Mouse (Mus musculus) ES-Bruce4 (cell line): ENCODE results near the gene Hnrnpu. TPM values are rescaled to one million over a fixed set of nuclear protein-coding genes. Genes with fewer than 3 reads are reported as not detected.
A peak's percentile ranks its signal among the peaks of the same experiment; 100 is the strongest.

Experiments used
- H3K27ac ChIP-seq: 2 replicates; pipeline ENCODE4 v1.5.1; 2012; ENCODE audit warnings: low read length, inconsistent platforms; ENCODE audit not compliant: insufficient read depth
- H3K27me3 ChIP-seq: 2 replicates; pipeline ENCODE4 v1.6.1; 2012; ENCODE audit warnings: mild to moderate bottlenecking, low read length, inconsistent platforms; ENCODE audit not compliant: control insufficient read depth, poor library complexity, insufficient read depth, severe bottlenecking
- H3K36me3 ChIP-seq: 2 replicates; pipeline ENCODE4 v1.6.1; 2012; ENCODE audit warnings: inconsistent platforms, mild to moderate bottlenecking, low read length, moderate library complexity; ENCODE audit not compliant: control insufficient read depth, poor library complexity, insufficient read depth, severe bottlenecking
- H3K4me1 ChIP-seq: one replicate; pipeline ENCODE4 v1.8.1; 2011; ENCODE audit warnings: low read length; ENCODE audit not compliant: control insufficient read depth, insufficient read depth
- H3K4me3 ChIP-seq: 2 replicates; pipeline ENCODE4 v1.5.1; 2011; ENCODE audit warnings: low read depth, mild to moderate bottlenecking, low read length
- H3K9ac ChIP-seq: 2 replicates; pipeline ENCODE4 v1.6.1; 2012; ENCODE audit warnings: low read depth, mild to moderate bottlenecking, inconsistent platforms; ENCODE audit not compliant: poor library complexity, severe bottlenecking
- H3K9me3 ChIP-seq: replicated peaks from 2 replicates; pipeline ENCODE4 v1.6.1; 2012; ENCODE audit warnings: mild to moderate bottlenecking, low read length, inconsistent platforms; ENCODE audit not compliant: control insufficient read depth, poor library complexity, insufficient read depth, severe bottlenecking
- CTCF ChIP-seq: IDR thresholded peaks from one replicate; pipeline ENCODE4 v1.8.1; 2011; ENCODE audit warnings: low read depth, low read length
- EP300 ChIP-seq: IDR thresholded peaks from 2 replicates; pipeline ENCODE4 v1.6.1; 2011; ENCODE audit warnings: low read depth, low read length; ENCODE audit not compliant: insufficient read depth
- POLR2A ChIP-seq: IDR thresholded peaks from one replicate; pipeline ENCODE4 v1.8.1; 2011; ENCODE audit warnings: low read length; ENCODE audit not compliant: insufficient read depth
- polyA plus RNA-seq: library from polyadenylated mRNA; stranded (reverse); fragments of >200 nt; gene quantifications from 2 replicates; pipeline ENCODE4 v1.2.4, GENCODE M21; 2011; ENCODE audit warnings: low read depth; ENCODE audit not compliant: missing spikeins, insufficient read depth, insufficient read length

Hnrnpu gene
- polyA plus RNA-seq, 1 experiment, result 1,155 TPM

DNA sequence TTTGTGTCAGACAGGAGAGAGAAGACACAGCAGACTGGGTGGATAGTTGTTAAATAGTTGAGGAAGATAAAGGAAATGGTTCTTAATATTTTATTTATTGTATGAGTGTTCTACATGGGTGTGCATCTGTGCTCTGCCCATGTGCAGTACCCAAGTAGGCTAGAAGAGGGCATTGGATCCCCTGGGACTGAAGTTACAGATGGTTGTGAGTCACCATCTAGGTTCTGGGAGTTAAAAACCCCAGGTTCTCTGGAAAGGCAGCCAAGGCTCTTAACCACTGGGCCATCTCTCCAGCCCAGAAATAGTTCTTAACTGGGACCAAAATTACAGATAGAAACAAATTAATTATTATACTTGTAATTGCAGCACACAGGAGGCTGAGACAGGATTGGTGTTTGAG lies 37.8 kb upstream of the Hnrnpu start:
- H3K27ac ChIP-seq, result no peak overlapping the region
- no peaks in the 10 kb centered on the region for H3K4me1 ChIP-seq
- no peaks in the 10 kb centered on the region for H3K9me3 ChIP-seq
- H3K27me3 ChIP-seq, result no peaks in the 10 kb centered on the region
- H3K9ac ChIP-seq, result no peak overlapping the region
- no peak overlapping the region for H3K4me3 ChIP-seq
- no peaks in the 10 kb centered on the region for H3K36me3 ChIP-seq
- TF ChIP-seq POLR2A (no peak), CTCF (no peak), EP300 (no peak)

DNA sequence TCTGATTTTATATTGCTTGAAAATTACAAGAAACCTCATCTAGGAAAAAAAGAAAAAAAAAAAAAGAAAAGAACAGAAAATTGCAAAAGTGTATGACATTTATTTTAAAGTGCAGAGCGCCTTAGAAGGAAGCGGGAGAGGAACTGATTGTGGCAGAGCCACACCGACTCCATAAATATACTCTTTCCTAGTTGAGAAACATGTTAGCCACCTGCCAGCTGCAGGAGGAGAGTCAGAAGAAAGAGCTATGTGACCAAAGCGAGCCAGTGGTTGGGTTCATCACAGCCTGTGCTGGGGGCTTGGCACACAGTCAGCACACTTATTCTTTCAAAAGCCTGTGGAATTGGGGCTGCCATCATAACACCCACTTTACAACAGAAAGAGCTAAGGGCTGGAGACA lies 35.1 kb upstream of the Hnrnpu start:
- no peaks in the 10 kb centered on the region for H3K4me1 ChIP-seq
- no peaks in the 10 kb centered on the region for H3K9me3 ChIP-seq
- TF ChIP-seq EP300 (no peak), POLR2A (no peak), CTCF (no peak)
- no peak overlapping the region for H3K27ac ChIP-seq
- H3K4me3 ChIP-seq, result no peak overlapping the region
- H3K27me3 ChIP-seq, result no peaks in the 10 kb centered on the region
- no peak overlapping the region for H3K9ac ChIP-seq
- no peaks in the 10 kb centered on the region for H3K36me3 ChIP-seq

GRCm38 (mm10) chr1:178369272-178369651 lies 31.7 kb upstream of the Hnrnpu start:
- TF ChIP-seq POLR2A, result no peak
- no peak for TF ChIP-seq EP300
- TF ChIP-seq CTCF, result no peak
- no peaks in the 10 kb centered on the region for H3K4me1 ChIP-seq
- no peaks in the 10 kb centered on the region for H3K9me3 ChIP-seq
- H3K36me3 ChIP-seq, result no peaks in the 10 kb centered on the region
- H3K27ac ChIP-seq, result no peak overlapping the region
- peak overlapping the region; percentile 61 for H3K9ac ChIP-seq
- no peaks in the 10 kb centered on the region for H3K27me3 ChIP-seq
- H3K4me3 ChIP-seq, result peak overlapping the region; percentile 75

DNA sequence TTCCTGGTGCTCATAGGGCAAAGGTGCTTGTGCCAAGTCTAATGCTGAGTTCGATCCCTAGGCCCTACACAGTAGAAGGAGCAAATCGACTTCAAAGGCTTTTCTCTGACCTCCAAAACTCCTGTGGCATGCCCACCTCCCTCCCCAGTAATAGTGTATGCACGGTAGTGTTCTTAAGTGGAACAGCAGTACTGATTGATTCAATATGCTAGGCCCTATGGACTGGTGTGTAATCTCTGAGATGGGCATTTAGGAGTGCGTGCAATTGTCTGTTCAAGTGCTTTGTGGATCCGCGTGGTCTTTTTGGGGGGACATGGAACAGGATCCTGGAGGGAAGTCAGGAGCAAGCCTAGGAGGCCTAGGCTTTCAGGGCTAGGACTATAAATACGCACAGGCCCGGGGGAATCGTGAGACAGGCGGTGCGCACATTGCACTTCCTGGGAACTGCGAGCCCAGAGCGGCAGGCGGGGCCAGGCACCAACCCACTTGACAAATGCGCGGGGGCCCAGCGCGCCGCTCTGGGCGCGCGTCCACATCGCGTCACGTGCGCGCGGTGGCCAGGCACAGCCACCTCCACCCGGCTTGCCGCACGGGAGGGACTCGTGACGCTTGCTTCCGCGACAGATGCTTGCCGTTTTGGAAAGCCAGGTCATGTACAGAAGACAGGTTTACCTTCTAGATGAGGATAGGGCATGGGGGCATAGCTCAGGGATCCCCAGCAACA lies 31.1 kb upstream of the Hnrnpu start:
- Histone ChIP-seq H3K9ac (peak overlapping the region; percentile 61), H3K27ac (peak overlapping the region; percentile 59)

GRCm38 (mm10) chr1:178368121-178368520 lies 30.5 kb upstream of the Hnrnpu start:
- H3K4me1 ChIP-seq, result no peaks in the 10 kb centered on the region
- no peaks in the 10 kb centered on the region for H3K27me3 ChIP-seq
- H3K9me3 ChIP-seq, result no peaks in the 10 kb centered on the region
- no peaks in the 10 kb centered on the region for H3K36me3 ChIP-seq
- H3K27ac ChIP-seq, result no peak overlapping the region
- peak overlapping the region; percentile 61 for H3K9ac ChIP-seq
- no peak overlapping the region for H3K4me3 ChIP-seq
- TF ChIP-seq CTCF (no peak), EP300 (no peak), POLR2A (no peak)

More for the DNA sequence above, 31.1 kb upstream of the Hnrnpu start:
- H3K4me1 ChIP-seq, result no peaks in the 10 kb centered on the region
- H3K36me3 ChIP-seq, result no peaks in the 10 kb centered on the region
- H3K4me3 ChIP-seq, result peak overlapping the region; percentile 75
- no peaks in the 10 kb centered on the region for H3K9me3 ChIP-seq
- no peaks in the 10 kb centered on the region for H3K27me3 ChIP-seq
- TF ChIP-seq CTCF (no peak), EP300 (0 out of 2 replicates have a peak, but pooled peaks have one; percentile 18), POLR2A (no peak)

- Histone ChIP-seq H3K9me3 (no peaks in the 10 kb centered on the region), H3K36me3 (no peaks in the 10 kb centered on the region), H3K4me3 (no peak overlapping the region), H3K27ac (no peak overlapping the region), H3K27me3 (no peaks in the 10 kb centered on the region), H3K9ac (no peak overlapping the region), H3K4me1 (peaks cover 7% of the 10 kb centered on the region)
- no peak for TF ChIP-seq POLR2A
- no peak for TF ChIP-seq CTCF
- TF ChIP-seq EP300, result no peak
Observed at GRCm38 (mm10) chr1:178365171-178365570, 27.6 kb upstream of the Hnrnpu start.
